Mouse (Mus musculus) gastrocnemius, adult 18-20 months (tissue): ENCODE measurements around the gene Gm8237. TPM values are rescaled to one million over a fixed set of nuclear protein-coding genes. Genes with fewer than 3 reads are reported as not detected.
"Not testable (repeated sequence)": the region's sequence is repeated elsewhere in the genome, so short reads cannot be mapped to it uniquely, and the experiment has no call there.

Source experiments
- DNase-seq: peaks from one replicate; pipeline ENCODE4 v3.0.0; 2021; ENCODE audit warnings: low spot score
- long read RNA-seq, 2 experiments: library from polyadenylated mRNA; stranded (forward); transcript quantifications; one replicate each; pipeline ENCODE4 v2.0.0; 2021
- total RNA-seq, 2 experiments: library from RNA; stranded (reverse); gene quantifications; 2 replicates each; pipeline ENCODE4 v1.2.3; 2021

Gm8237 gene
- total RNA-seq: not detected
- long read RNA-seq, experiment 1: 0 reads
- long read RNA-seq, experiment 2: 0 reads

GRCm38 (mm10) chr14:5880241-5880640, at the start of gene Gm8237:
TSS of gene Gm8237 (minus strand) at chr14:5880382.
- not testable (repeated sequence) for DNase-seq

DNA sequence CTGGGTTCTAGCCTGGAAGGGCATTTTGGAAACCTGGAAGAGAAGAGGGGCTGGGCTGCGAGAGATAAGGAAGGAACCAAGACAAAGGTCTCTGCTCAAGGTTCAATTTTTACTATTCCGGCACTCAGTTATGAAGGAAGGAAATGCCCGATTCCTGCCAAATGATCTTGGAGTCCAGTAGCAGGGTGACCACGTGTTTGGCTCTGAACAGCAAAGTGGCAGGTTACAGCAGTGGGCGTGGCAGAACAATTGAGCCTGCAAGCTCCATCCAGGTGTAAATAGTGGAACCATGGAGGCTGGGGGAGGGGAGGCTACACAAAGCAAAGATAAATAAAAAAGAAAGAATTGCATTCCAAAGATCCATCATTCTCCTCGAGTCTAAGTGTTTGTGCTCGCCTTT, 43.1 kb upstream of the Gm8237 start:
- not testable (repeated sequence) for DNase-seq

- DNase-seq: peak; percentile 1
These were observed 38.3 kb upstream of the Gm8237 start for GRCm38 (mm10) chr14:5918330-5918942.

- not testable (repeated sequence) for DNase-seq
These were observed 33.5 kb upstream of the Gm8237 start for GRCm38 (mm10) chr14:5913701-5914100.

- not testable (repeated sequence) for DNase-seq
These were observed 391 bp downstream of the Gm8237 start for GRCm38 (mm10) chr14:5879791-5880190.

- not testable (repeated sequence) for DNase-seq
These were observed 1.0 kb downstream of the Gm8237 start for GRCm38 (mm10) chr14:5879136-5879535.

DNA sequence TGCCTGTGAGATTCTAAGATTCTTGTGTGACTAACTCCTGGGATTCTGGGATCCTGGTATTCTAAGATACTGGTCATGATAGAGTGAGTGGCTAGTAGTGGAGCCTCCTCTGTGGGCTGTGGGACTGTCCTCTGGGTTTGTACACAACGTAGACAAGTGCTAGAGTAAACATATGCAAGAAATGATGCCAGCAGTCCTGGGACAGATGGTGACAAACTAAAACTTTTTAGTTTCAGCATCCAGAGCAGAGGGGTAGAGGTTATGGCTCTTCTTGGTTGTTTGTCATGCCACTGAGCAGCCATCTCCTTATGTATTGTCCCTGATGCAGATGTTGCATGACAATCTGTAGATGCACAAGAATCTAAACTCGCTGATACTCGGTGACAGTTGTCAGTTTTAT, 24.3 kb downstream of the Gm8237 start:
- DNase-seq: not testable (repeated sequence)

GRCm38 (mm10) chr14:5830229-5830628, 50.0 kb downstream of the Gm8237 start, which contains the start of gene Gm3424:
TSS of gene Gm3424 (minus strand) at chr14:5830329.
- DNase-seq: not testable (repeated sequence)

GRCm38 (mm10) chr14:5812699-5813356, 67.4 kb downstream of the Gm8237 start:
- not testable (repeated sequence) for DNase-seq

Other genes starting within 250 kb of the Gm8237 start
- not detected for gene Gm8265, start 247.4 kb downstream of the Gm8237 start, total RNA-seq
- gene Gm9603, start 192.9 kb downstream of the Gm8237 start, total RNA-seq: not detected
- gene Gm3373, start 138.8 kb downstream of the Gm8237 start, total RNA-seq: under 1 TPM in 1 of 2 experiments, not detected in 1; 0.14 TPM
- under 1 TPM in 1 of 2 experiments, not detected in 1; 0.26 TPM for gene Gm3383, start 72.4 kb downstream of the Gm8237 start, total RNA-seq
- gene Gm3424, start 50.1 kb downstream of the Gm8237 start, total RNA-seq: not detected
- gene Gm3248, start 81.4 kb upstream of the Gm8237 start, total RNA-seq: not detected
- not detected for gene Gm3453, start 98.8 kb upstream of the Gm8237 start, total RNA-seq
- not detected for gene Gm6337, start 177.9 kb upstream of the Gm8237 start, total RNA-seq
- not detected for gene Gm8206, start 213.6 kb upstream of the Gm8237 start, total RNA-seq
- not detected for gene Gm3468, start 228.3 kb upstream of the Gm8237 start, total RNA-seq
- not detected for gene Gm3476, start 245.4 kb upstream of the Gm8237 start, total RNA-seq